Mouse (Mus musculus) frontal cortex, adult 2 months (tissue): Measurements from ENCODE around the gene B3gntl1. TPM values are rescaled to one million over a fixed set of nuclear protein-coding genes. Genes with fewer than 3 reads are reported as not detected.

Source experiments
- DNase-seq, 2 experiments: peaks; one replicate each; pipeline ENCODE4 v3.0.0; 2022; ENCODE audit warnings: low spot score in 1 of 2; ENCODE audit errors: extremely low spot score in 1 of 2
- polyA plus RNA-seq: library from polyadenylated mRNA; depleted of rRNA; stranded (reverse); fragments of >200 nt; gene quantifications from 2 replicates; pipeline ENCODE4 v1.2.3, GENCODE M21; 2012; rRNA removed

B3gntl1 gene
- polyA plus RNA-seq, result 7.2 and 7.7 TPM in 2 replicates

DNA sequence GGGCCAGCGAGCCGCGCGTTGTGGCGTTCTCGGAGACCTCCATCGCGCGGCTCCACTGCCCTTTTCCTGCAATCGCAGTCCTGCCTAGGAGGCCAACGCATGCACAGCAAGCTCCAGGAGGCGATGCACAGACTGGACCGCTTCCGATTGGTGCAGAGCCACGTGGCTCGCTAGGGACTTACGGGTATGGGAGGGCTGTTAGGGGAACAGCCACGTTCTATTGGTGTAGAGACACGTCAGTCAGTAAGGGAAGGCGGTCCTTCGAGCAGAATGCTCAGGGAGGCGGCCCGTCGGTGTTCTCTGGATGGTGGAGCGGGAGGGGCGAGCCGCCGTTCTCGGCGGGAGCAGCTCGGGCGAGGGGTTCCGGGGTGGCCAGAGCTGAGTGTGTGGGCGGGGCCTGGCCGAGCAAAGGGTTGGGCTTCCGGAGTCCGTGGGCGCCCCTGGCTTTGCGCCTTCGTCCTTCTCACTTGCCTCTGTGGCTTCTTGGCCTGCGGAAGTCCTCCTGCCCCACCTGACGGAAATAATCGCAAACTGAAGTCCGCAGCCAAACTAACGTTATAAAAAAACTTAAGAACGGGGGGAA is at the start of gene B3gntl1:
TSS of gene B3gntl1 (minus strand) at position 164 of the 583 bp plus-strand sequence.
- DNase-seq, result peak; percentile 99 to 100

DNA sequence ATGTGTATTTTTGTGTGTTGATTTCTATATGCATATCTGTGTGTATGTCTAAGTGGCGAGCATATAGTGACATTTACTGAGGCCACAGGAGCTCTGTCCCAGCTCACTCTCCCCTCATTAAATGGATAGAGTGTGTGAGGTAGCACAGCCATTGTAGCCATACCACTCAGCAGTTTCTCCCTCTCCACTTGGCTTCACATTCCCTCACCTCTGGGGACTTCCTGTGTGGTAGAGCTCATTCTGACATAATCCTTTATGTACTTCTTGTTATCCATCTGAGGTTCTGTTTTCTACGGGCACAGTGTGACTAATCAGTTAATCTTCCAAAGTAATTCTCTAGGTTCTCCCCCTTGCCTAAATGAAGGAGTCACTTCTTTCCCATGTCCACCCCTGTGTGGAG is 49.5 kb upstream of the B3gntl1 start:
- no peak for DNase-seq

GRCm38 (mm10) chr11:121720752-121721151 is 47.8 kb upstream of the B3gntl1 start:
- no peak for DNase-seq

- no peak for DNase-seq
Measured at GRCm38 (mm10) chr11:121717724-121718123, 44.8 kb upstream of the B3gntl1 start.

GRCm38 (mm10) chr11:121714745-121715485 is 42.0 kb upstream of the B3gntl1 start:
- DNase-seq, result no peak

DNA sequence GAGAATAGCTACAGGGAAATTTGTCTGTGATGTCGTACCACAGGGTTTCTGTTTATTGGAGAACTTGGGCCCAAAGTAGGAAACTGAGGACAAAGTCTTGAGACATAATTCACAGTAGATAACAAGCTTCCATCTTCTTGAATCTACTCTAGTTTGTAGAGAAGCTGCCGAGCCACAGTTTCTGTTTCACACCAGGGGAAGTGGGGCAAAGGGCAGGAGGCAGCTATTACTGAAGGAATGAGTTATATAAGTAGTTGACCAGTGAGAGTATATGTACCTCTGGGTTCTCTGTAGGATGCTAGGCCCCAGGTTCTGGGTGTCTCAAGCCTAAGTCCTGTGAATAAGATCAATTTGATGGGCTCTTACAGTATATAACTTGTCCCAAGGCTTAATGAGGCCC is 40.6 kb upstream of the B3gntl1 start:
- no peak for DNase-seq

GRCm38 (mm10) chr11:121712987-121713386 is 40.0 kb upstream of the B3gntl1 start:
- no peak for DNase-seq

DNA sequence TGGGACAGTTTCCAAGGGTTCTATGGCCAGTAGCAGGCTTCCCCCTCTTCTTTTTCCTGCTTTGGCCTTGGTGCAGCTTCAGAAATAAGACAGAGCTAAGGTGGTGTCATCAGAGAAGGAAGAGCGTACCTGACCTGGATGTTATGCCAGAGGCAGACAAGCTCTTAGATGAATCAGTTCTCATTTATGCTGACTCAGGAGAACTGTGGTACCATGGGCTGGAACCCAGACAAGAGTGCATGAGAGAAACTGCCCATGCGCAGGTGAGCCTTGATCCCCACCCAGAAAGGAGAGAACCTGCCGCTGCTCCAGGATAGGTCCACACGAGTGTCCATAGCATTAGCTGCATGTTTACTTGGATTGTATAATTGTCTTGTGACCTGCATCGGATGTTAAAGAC is 37.3 kb upstream of the B3gntl1 start:
- DNase-seq, result no peak

GRCm38 (mm10) chr11:121709278-121709677 is 36.3 kb upstream of the B3gntl1 start:
- no peak for DNase-seq

DNA sequence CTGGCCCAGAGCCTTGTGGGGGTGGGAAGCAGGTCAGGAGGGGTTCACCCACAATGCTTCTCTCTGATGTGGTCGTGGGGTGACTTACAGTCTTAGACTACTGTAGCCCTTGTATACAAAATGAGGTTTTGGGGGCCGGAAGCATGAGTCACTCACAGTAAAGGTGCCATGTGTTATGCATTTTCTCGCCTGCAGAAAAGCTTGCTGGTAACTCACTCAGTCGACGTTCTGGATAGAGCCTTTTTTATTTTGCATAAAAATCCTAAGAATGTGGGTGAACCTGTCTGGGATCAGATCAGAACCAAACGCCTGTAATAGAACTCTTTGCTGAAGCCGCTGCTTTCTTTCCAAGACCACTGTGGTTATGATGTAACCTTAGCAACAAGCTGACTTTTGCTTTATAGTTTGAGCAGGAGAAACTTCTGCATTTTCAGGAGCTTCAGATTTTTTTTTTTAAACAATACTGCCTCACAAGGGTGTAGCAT is 33.6 kb upstream of the B3gntl1 start:
- DNase-seq, result peak; percentile 8 to 58

- peak in 1 of 2 experiments; percentile 11 for DNase-seq
Measured at GRCm38 (mm10) chr11:121703619-121704215, 30.8 kb upstream of the B3gntl1 start.

GRCm38 (mm10) chr11:121702895-121703618 is 30.1 kb upstream of the B3gntl1 start:
- peak; percentile 27 to 72 for DNase-seq

GRCm38 (mm10) chr11:121702111-121702894 is 29.4 kb upstream of the B3gntl1 start:
- DNase-seq, result peak; percentile 17 to 77

DNA sequence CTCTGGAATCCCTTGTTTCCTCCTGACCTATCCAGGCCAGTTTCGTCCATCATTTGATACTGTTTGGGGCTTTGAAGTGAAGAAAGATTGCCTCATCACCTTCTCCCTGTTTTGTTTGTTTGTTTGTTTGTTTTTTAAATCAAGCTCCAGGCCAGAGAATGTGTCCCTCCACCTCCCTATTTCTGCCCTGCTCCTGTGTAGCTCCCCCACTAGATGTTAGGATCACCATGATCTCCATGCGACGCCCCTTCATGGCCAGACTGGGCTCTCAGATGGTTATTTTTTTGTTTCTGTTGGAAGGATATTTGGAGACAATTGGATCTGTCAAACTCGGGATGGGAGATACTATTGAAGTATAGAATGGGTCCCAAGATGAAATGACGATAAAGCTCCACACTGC is 28.3 kb upstream of the B3gntl1 start, which contains the start of gene Metrnl:
TSS of gene Metrnl (plus strand) at position 301 of the 400 bp plus-strand sequence.
- no peak for DNase-seq

DNA sequence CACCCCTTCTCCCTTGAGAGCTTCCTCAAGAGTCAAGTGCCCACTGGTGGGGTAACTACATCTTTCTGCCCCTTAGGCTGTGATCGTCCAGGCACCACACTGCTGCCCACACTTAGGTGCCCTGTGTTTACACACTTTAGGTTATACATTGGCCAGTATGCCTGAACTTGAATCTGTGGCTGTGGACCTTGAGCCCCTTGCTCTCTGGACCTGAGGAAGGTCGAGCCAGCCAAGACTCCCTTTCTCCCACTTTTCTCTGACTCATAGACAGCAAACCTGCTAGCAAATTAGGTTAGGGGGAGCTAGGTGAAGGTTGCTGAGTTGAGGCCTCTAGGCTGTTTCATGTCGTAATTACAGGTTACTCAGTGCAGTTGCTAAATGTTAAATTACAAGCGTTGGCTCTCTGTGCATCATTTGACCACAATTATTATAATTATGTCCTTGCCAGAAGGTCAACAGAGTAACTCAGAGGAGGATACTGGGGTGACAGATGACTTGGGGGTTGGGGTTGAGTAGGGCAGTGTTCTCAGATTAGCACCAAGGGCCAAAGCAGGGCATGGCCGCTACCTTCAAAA is 25.5 kb upstream of the B3gntl1 start:
- DNase-seq, result no peak

GRCm38 (mm10) chr11:121697271-121697670 is 24.3 kb upstream of the B3gntl1 start:
- DNase-seq, result no peak

DNA sequence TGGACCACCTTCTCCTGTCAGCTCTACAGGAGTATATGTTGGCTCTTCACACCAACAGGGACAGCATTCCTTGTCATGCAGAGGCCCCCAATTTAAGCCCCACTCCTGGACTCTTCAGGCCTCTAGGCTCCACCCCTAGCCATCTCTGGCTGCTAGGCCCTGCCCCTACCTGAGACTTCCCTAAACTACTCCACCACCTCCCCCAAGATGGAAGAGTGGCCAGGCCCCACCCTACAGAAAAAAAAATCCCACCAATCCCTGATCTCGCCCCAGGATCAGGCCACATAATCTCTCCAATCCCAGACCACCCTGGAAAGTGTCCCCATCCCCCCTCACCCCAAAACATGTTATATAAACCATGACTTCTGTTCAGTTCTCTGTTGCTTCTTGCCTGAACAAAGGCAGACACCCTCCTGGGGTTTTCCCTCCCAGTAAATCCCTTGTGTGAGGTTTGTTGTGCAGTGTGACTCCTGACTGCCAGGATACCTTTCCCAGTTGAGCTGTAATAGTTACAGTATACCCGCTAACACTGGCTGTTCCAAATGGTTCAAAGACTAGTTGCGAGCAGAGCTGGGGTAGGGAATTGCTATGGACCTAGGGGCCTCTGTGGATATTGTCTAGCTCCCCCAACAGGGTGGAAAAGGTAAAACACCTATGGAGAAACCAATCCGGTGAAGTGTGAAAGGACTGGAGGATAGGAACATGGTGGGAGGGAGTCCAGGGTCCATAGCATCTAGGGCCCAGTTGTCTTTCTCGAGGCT is 22.5 kb upstream of the B3gntl1 start:
- DNase-seq, result no peak

GRCm38 (mm10) chr11:121688024-121688423 is 15.1 kb upstream of the B3gntl1 start:
- DNase-seq, result no peak

GRCm38 (mm10) chr11:121686674-121687073 is 13.7 kb upstream of the B3gntl1 start:
- DNase-seq, result no peak
